Mouse (Mus musculus): ENCODE measurements around the gene Ckmt1. TPM values are rescaled to one million over a fixed set of nuclear protein-coding genes. Genes with fewer than 3 reads are reported as not detected.
"Not testable (repeated sequence)": the region's sequence is repeated elsewhere in the genome, so short reads cannot be mapped to it uniquely, and the experiment has no call there.

Gene Ckmt1
- polyA plus RNA-seq, 1 experiment from 2014 or later, result 2.6 TPM

GRCm38 (mm10) chr2:121359461-121359860, 1.9 kb downstream of the Ckmt1 start:
- H3K36me3 ChIP-seq, result no peaks in the 10 kb centered on the region
- no peak for ATAC-seq (ENCODE audit: low FRiP score, low read depth)

GRCm38 (mm10) chr2:121363656-121364055, 6.1 kb downstream of the Ckmt1 start:
- no peak overlapping the region for H3K9ac ChIP-seq
- H3K27ac ChIP-seq, result no peak overlapping the region
- H3K4me2 ChIP-seq (replicated peaks), result no peak overlapping the region
- no peak for ATAC-seq (ENCODE audit: low FRiP score, low read depth)
- no peaks in the 10 kb centered on the region for H3K36me3 ChIP-seq
- no peak overlapping the region for H3K4me3 ChIP-seq
- peaks cover 5% of the 10 kb centered on the region for H3K4me1 ChIP-seq
- no peaks in the 10 kb centered on the region for H3K9me3 ChIP-seq
- 69% methylated on average over 3 of the region's 3 CpGs for WGBS
- peaks cover 10% of the 10 kb centered on the region for H3K27me3 ChIP-seq

More at GRCm38 (mm10) chr2:121359461-121359860, 1.9 kb downstream of the Ckmt1 start:
- Histone ChIP-seq H3K9ac (no peak overlapping the region), H3K4me3 (no peak overlapping the region), H3K9me3 (no peaks in the 10 kb centered on the region), H3K4me1 (peaks cover 15% of the 10 kb centered on the region), H3K27ac (no peak overlapping the region), H3K27me3 (peaks cover 26% of the 10 kb centered on the region), H3K4me2 (replicated peaks) (no peak overlapping the region)
- WGBS, result 53% methylated on average over 4 of the region's 4 CpGs

GRCm38 (mm10) chr2:121368831-121369230, 11.3 kb downstream of the Ckmt1 start:
- Histone ChIP-seq H3K36me3 (no peaks in the 10 kb centered on the region), H3K9me3 (no peaks in the 10 kb centered on the region), H3K27ac (no peak overlapping the region), H3K4me3 (no peak overlapping the region), H3K4me1 (no peaks in the 10 kb centered on the region), H3K9ac (no peak overlapping the region), H3K4me2 (replicated peaks) (no peak overlapping the region), H3K27me3 (no peaks in the 10 kb centered on the region)
- no peak for ATAC-seq (ENCODE audit: low FRiP score, low read depth)
- WGBS, result 79% methylated on average over 2 of the region's 2 CpGs

GRCm38 (mm10) chr2:121370921-121371320, 13.4 kb downstream of the Ckmt1 start:
- 80% methylated on average over 5 of the region's 5 CpGs for WGBS
- Histone ChIP-seq H3K4me1 (no peaks in the 10 kb centered on the region), H3K27me3 (0 out of 2 replicates have a peak, but pooled peaks cover 4% of the 10 kb centered on the region), H3K9me3 (no peaks in the 10 kb centered on the region), H3K27ac (no peak overlapping the region), H3K4me3 (no peak overlapping the region), H3K4me2 (replicated peaks) (no peak overlapping the region), H3K36me3 (no peaks in the 10 kb centered on the region), H3K9ac (no peak overlapping the region)
- no peak for ATAC-seq (ENCODE audit: low FRiP score, low read depth)

GRCm38 (mm10) chr2:121372266-121372665, 14.8 kb downstream of the Ckmt1 start:
- 0 out of 2 replicates have a peak, but pooled peaks cover 4% of the 10 kb centered on the region for H3K27me3 ChIP-seq
- no peak overlapping the region for H3K9ac ChIP-seq
- H3K36me3 ChIP-seq, result no peaks in the 10 kb centered on the region
- H3K4me1 ChIP-seq, result no peaks in the 10 kb centered on the region
- no peaks in the 10 kb centered on the region for H3K9me3 ChIP-seq
- H3K4me3 ChIP-seq, result no peak overlapping the region
- WGBS, result 66% methylated on average over 3 of the region's 3 CpGs
- no peak overlapping the region for H3K27ac ChIP-seq
- no peak for ATAC-seq (ENCODE audit: low FRiP score, low read depth)
- H3K4me2 ChIP-seq (replicated peaks), result no peak overlapping the region

- H3K9ac ChIP-seq, result no peak overlapping the region
- WGBS, result 49% methylated on average over 2 of the region's 2 CpGs
- no peaks in the 10 kb centered on the region for H3K36me3 ChIP-seq
- H3K27ac ChIP-seq, result no peak overlapping the region
- no peaks in the 10 kb centered on the region for H3K4me1 ChIP-seq
- no peak overlapping the region for H3K4me3 ChIP-seq
- H3K27me3 ChIP-seq, result 0 out of 2 replicates have a peak, but pooled peaks cover 4% of the 10 kb centered on the region
- no peak for ATAC-seq (ENCODE audit: low FRiP score, low read depth)
- H3K4me2 ChIP-seq (replicated peaks), result no peak overlapping the region
- no peaks in the 10 kb centered on the region for H3K9me3 ChIP-seq
These were observed 17.3 kb downstream of the Ckmt1 start for GRCm38 (mm10) chr2:121374766-121375165.

GRCm38 (mm10) chr2:121386961-121387575, 29.6 kb downstream of the Ckmt1 start, which contains the start of gene Strc:
Gene Strc, minus strand, starts transcription at chr2:121387168.
- not testable (repeated sequence) for H3K27ac ChIP-seq; H3K36me3 ChIP-seq; H3K27me3 ChIP-seq; H3K4me1 ChIP-seq; H3K4me2 ChIP-seq (replicated peaks); H3K9me3 ChIP-seq; H3K9ac ChIP-seq; H3K4me3 ChIP-seq; ATAC-seq (ENCODE audit: low FRiP score, low read depth)
- WGBS, result 98% methylated on average over 17 of the region's 17 CpGs

- H3K27me3 ChIP-seq, result no peaks in the 10 kb centered on the region
- H3K9ac ChIP-seq, result no peak overlapping the region
- 15% methylated on average over 8 of the region's 8 CpGs for WGBS
- no peak overlapping the region for H3K4me2 ChIP-seq (replicated peaks)
- H3K9me3 ChIP-seq, result no peaks in the 10 kb centered on the region
- no peak overlapping the region for H3K4me3 ChIP-seq
- no peak for ATAC-seq (ENCODE audit: low FRiP score, low read depth)
- H3K27ac ChIP-seq, result no peak overlapping the region
- H3K4me1 ChIP-seq, result no peaks in the 10 kb centered on the region
- no peaks in the 10 kb centered on the region for H3K36me3 ChIP-seq
These were observed 39.1 kb downstream of the Ckmt1 start for GRCm38 (mm10) chr2:121396624-121397023.

GRCm38 (mm10) chr2:121403296-121403695, 45.8 kb downstream of the Ckmt1 start:
- H3K4me2 ChIP-seq (replicated peaks), result no peak overlapping the region
- H3K9me3 ChIP-seq, result 0 out of 2 replicates have a peak, but pooled peaks cover 2% of the 10 kb centered on the region
- H3K27ac ChIP-seq, result no peak overlapping the region
- no peaks in the 10 kb centered on the region for H3K4me1 ChIP-seq
- no peak overlapping the region for H3K4me3 ChIP-seq
- no peaks in the 10 kb centered on the region for H3K36me3 ChIP-seq
- no peak for ATAC-seq (ENCODE audit: low FRiP score, low read depth)
- no peaks in the 10 kb centered on the region for H3K27me3 ChIP-seq
- no peak overlapping the region for H3K9ac ChIP-seq

GRCm38 (mm10) chr2:121408160-121408559, 50.6 kb downstream of the Ckmt1 start:
- 35% methylated on average over 4 of the region's 4 CpGs for WGBS

GRCm38 (mm10) chr2:121412843-121413386, 55.4 kb downstream of the Ckmt1 start:
- H3K4me1 ChIP-seq, result peaks cover 30% of the 10 kb centered on the region
- 0 out of 2 replicates have a peak, but pooled peaks cover 4% of the 10 kb centered on the region for H3K9me3 ChIP-seq
- peaks cover 21% of the 10 kb centered on the region for H3K36me3 ChIP-seq
- no peak for ATAC-seq (ENCODE audit: low FRiP score, low read depth)
- peak overlapping the region; percentile 70 for H3K4me2 ChIP-seq (replicated peaks)
- H3K4me3 ChIP-seq, result peak overlapping the region; percentile 98
- H3K27me3 ChIP-seq, result no peaks in the 10 kb centered on the region
- 15% methylated on average over 4 of the region's 4 CpGs for WGBS
- peak overlapping the region; percentile 98 for H3K27ac ChIP-seq
- peak overlapping the region; percentile 74 for H3K9ac ChIP-seq

More at GRCm38 (mm10) chr2:121408160-121408559, 50.6 kb downstream of the Ckmt1 start:
- H3K4me1 ChIP-seq, result 0 out of 2 replicates have a peak, but pooled peaks cover 5% of the 10 kb centered on the region
- H3K36me3 ChIP-seq, result no peaks in the 10 kb centered on the region
- no peaks in the 10 kb centered on the region for H3K27me3 ChIP-seq
- H3K9me3 ChIP-seq, result 0 out of 2 replicates have a peak, but pooled peaks cover 4% of the 10 kb centered on the region
- H3K4me2 ChIP-seq (replicated peaks), result no peak overlapping the region
- H3K27ac ChIP-seq, result no peak overlapping the region
- no peak overlapping the region for H3K9ac ChIP-seq
- no peak for ATAC-seq (ENCODE audit: low FRiP score, low read depth)
- no peak overlapping the region for H3K4me3 ChIP-seq

All from limb, embryonic 13.5 days (tissue).